Mouse (Mus musculus) cerebellum, adult 11 months (tissue): ENCODE measurements around the gene Gm28230.

ENCODE experiments used
- DNase-seq: peaks from one replicate; pipeline ENCODE4 v3.0.0; 2022

Gm28230 gene

DNA sequence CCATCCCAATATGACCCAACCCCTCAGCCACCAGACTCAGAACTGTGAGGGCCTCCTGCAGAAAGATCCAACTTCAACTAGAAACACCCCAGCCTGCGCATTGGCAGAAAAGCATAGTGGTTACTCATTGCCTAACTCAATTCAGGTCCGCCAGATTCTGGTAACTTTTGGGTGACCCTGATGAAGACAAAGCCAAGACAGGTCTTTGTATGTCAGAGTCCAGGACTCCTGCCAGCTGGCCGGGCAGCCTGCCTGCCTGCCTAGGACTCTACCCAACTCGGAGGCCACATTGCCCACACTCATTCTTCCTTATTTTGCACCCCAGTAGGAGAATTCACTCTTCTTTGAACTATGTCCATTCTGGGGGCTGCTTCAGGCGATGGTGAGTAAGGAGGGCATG lies at the start of gene Gm28230:
Gene Gm28230 (plus strand): TSS at position 178 of the 400 bp plus-strand sequence.
- no peak for DNase-seq

DNA sequence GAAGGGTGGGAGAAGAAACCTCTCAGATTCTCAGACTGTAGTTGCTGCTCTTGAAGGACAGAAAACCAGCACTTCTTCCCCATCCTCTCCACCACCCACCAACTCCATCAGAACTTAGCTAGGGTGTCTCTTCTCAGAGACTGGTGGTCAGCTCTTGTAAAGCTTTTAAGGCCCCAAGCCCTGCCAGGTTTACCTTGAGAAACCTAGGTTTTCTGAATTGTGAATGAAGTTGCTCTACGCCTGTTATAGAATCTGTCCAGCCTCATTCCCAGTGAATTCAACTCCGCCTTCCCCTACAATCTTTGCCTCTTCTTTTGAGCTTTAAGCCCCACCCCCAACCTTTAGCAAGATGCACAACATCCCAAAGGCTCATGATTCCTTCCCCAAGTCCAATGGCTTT lies 49.4 kb upstream of the Gm28230 start:
- no peak for DNase-seq

- DNase-seq = no peak
Measured at GRCm38 (mm10) chr2:74678891-74679595, 47.5 kb upstream of the Gm28230 start, which contains the start of gene Hoxd11. Gene Hoxd11, plus strand, starts transcription at chr2:74679557.

- DNase-seq = no peak
Measured at GRCm38 (mm10) chr2:74679596-74679971, 46.9 kb upstream of the Gm28230 start.

GRCm38 (mm10) chr2:74679980-74680379 lies 46.5 kb upstream of the Gm28230 start:
- DNase-seq = no peak

GRCm38 (mm10) chr2:74680561-74681398 lies 45.7 kb upstream of the Gm28230 start:
- DNase-seq = no peak

DNA sequence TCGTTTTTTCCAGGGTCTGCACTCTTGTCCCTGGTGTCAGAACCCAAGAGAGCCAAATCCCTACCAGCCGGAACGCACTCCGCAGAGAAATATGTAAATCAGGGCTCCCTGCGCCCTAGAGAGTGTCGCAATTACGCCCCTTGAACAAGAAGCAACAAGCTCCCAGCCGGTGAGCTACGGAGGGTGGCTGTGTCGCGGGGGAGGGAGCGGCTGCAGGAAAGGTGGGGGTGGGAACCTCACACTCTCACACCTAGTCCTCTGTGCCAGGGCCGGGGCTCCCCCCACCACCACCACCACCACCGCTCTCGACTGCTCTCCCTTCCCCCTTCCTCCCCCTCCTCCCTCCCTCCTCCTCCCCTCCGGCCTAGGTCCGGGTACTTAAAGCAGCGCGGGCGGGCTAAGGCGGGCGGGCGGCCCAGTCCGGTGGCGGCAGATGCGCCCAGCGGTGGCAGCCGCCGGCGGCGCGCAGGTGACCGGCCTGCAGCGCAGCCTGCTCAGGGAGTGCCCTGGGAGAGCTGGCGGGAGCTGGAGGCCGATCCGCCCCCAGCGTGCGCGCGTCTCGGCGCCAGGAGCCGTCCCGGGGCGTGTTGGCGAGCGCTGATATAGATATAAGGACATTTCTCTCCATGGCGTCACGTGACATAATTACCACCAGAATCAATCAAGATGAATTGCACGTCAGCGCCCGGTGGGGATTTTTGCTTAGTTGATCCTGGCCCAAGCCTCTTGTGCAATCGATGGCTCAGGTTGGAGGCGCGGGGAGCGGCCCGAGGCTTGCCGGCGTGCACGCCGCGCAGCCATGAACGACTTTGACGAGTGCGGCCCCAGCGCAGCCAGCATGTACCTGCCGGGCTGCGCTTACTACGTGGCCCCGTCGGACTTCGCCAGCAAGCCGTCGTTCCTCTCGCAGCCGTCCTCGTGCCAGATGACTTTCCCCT lies 44.7 kb upstream of the Gm28230 start:
- DNase-seq = no peak

GRCm38 (mm10) chr2:74682796-74683195 lies 43.7 kb upstream of the Gm28230 start:
- DNase-seq = no peak

- DNase-seq = no peak
Measured at GRCm38 (mm10) chr2:74683471-74683951, 43.0 kb upstream of the Gm28230 start.

GRCm38 (mm10) chr2:74684106-74684505 lies 42.4 kb upstream of the Gm28230 start:
- DNase-seq = no peak

DNA sequence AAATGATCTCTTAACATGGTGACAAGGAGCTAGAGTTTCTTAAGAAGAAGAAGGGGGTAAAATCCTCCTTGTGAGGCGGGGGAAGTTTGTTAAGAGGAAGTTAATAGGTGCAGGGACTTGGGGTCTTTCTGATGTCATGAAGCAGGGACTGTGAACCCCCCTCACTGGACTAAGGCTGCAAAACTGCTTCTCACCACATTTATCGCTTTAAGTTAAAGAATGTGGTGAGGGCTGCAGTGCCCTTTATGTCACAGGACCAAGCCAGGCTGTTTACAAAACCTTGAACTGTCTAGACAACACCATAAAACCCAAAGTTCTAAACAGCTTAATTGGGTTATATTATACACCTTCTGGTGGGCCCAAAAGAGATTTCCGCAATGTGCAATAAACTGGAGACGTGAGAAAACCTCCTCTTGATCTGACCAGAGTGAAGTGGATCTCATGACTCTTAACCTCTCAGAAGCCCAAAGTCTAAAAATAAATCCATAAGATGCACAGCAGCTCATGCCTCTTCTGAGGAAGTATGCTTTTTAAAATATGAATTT lies 41.4 kb upstream of the Gm28230 start:
- no peak for DNase-seq

DNA sequence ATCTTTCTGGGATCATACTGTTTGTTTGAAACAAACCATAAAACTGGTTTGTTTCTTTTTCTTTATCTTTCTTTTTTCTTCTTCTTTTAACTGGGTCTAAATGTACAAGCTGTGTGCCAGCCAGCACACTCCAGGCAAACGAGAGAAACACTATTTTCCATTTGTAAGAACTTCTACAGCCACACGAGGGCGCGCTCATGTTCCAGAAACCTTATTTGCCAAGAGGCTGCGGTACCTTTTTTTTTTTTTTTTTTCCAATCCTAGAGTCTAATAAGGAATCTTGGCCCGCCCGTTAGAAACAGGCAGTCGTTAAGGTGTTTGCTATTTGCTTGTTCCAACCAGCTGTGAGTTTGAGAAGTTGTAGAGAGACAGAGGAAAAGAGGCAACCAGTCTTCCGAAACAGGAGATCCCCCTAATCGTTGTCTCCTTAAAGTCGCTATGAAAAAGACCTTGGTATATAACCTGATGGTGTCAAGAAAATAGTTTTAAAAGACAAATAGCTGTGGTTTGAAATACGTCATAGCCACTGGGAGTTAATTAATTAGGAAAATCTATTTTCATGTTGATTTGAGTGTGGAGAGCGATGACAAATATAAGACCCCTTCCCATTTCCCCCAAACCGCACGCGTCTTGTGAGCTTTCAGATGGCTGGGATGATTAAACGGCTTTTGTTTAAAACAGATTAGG lies 40.1 kb upstream of the Gm28230 start:
- no peak for DNase-seq

DNA sequence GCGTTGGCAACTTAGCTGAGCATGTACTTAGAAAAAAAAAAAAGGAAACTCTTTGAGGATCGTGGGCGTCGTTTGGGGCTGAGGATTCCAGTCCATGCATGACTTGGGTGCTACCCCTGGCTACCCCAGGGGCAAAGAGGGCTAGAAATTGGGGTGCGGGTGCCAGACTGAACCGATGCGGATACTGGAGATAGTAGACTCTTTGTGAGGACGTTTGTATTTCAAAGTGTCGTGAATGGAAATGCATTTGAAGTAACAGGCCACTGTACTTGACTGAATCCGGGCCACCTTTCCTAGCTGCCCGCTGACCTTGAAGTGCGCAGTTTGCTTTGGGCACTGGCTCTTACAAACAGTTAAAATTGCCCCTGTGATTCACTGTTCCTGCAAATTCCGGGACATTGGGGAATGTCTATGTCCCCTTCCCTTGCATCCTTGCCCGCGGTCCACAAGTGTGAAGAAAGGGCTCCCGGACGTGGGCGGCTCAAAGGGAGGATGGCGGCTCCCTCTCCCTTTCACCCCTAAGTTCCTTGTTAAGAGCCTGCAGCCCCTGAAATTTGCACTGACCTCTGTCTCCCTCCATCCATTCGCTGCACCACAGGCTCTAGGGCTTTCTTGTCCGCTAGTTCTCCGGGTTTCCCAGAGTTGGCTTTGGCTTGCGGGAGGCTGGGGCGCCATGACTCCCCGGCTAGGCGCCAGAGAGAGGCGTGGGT lies 39.4 kb upstream of the Gm28230 start:
- no peak for DNase-seq

DNA sequence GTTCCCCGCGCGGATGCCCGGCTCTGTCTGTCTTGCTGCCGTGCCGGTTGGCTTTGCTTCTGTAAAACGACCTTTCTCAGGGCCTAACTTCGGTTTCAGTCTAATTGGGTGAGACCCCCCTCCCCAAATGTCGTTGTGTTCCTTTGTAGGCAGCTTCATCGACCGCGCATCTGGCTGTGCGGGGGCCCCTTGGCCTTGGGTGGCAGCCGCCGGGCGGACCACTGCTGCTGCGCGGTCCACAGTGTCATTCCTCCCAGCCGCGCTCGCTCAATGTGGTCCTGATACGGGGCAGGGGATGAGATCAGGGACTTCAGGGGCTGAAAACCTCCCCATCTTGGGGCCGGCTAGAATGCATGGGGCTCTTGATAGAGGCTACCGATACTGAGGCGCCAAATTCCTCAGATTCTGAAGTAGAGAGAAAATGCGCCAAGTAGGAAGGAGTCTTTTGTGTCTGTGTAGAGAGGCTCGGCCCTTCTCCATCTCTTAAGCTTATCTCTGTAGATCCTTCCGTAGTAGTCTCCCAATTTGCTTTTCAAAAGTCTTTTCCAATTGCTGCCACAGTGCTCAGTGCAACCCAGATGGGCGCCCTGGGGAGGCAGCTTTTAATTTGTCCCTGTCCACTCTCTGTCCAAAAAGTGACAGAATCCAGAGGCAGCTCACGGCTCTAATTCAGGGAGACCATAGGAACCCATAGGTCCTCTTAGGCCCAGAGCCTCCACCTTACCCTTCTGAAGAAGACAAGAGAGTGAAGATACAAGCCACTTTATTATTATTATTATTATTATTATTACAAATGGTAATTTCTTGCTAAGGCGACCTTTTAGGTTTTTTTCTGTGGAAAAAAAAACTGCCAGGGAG lies 38.6 kb upstream of the Gm28230 start:
- DNase-seq = no peak

DNA sequence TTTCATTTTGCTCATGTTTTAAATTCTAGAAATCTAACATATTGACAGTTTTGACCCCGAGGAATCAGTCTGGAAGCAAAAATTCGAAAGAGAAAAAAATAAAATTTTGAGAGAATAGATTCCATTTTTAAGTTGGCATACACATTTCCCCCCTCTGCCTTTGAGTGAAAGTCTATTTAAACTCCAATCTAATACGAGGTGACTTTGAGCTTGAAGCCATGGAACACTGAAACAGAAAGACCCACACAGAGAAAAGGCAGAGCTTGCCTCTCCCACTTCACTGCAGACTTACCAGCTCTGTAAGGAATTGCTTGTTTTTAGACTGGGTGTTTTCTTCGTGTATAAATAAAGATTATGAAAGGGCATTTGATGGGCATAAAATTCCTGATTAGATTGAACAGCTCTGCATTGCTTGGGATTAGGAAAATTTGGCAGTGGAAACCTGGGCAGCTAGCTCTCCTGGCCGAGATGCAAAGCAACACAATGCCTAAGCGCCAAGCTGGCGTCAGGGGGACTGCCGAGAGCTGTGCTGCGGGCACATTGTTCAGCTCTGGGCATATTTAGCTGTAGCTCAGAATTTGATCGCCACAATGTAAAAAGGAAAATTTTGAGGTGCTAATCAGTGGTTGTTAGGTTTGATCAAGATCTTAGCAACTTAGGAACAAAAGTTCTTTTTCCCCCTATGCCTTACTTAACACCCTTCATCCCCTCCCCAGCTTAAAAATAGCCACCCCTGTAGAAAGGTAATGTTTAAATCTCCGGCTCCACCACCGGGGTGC lies 37.5 kb upstream of the Gm28230 start:
- DNase-seq = no peak

GRCm38 (mm10) chr2:74689574-74690337 lies 36.8 kb upstream of the Gm28230 start:
- no peak for DNase-seq

DNA sequence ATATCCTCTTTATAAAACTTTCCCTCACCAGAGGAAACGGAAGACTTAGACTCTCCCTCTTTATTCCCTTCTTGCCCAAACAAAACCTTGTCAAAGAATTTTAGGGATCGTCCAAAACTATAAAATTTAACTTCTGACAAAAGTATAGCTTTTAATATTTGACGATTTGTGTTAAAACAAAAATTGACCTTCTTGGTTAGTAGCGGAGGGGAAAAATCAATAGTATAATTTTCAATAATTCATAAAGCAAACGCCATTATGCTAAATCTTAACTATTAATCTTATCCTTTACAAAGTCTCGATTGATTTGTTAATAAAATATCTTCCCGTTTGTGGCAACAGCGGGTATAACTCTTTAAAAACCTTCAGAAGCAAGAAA lies 36.2 kb upstream of the Gm28230 start:
- DNase-seq = no peak

- no peak for DNase-seq
Measured at GRCm38 (mm10) chr2:74691022-74691951, 35.2 kb upstream of the Gm28230 start, which contains the start of gene Hoxd10. Gene Hoxd10, plus strand, starts transcription at chr2:74691924.
